Mouse (Mus musculus): ENCODE results near the gene Zfp109.
A peak's percentile ranks its signal among the peaks of the same experiment; 100 is the strongest.

Gene Zfp109

GRCm38 (mm10) chr7:24208282-24208886 lies 29.0 kb downstream of the Zfp109 start:
- no peak for DNase-seq (ENCODE audit: low spot score in 2 of 2)

- DNase-seq (ENCODE audit: low spot score in 2 of 2): peak; percentile 49 to 68
Measured at GRCm38 (mm10) chr7:24207488-24208261, 29.7 kb downstream of the Zfp109 start.

DNA sequence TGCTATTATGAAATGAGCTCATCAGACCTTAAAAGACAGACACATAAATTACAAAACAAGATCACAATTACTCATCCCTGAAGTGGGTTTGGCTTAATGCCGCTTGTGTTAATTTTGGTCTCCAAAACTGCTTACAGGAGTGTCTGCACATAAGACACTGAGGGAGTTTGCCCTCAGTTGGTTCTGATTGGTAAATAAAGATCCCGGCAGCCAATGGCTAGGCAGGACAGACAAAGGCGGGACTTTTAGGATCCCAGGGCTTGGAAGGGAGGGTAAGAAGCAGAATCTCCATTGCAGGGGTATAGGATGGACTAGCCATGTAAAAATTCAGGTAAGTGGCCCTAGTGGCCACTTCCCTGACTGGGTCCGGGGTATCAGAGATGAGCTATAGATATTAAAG lies 40.4 kb downstream of the Zfp109 start:
- DNase-seq (ENCODE audit: low spot score in 2 of 2): no peak

DNA sequence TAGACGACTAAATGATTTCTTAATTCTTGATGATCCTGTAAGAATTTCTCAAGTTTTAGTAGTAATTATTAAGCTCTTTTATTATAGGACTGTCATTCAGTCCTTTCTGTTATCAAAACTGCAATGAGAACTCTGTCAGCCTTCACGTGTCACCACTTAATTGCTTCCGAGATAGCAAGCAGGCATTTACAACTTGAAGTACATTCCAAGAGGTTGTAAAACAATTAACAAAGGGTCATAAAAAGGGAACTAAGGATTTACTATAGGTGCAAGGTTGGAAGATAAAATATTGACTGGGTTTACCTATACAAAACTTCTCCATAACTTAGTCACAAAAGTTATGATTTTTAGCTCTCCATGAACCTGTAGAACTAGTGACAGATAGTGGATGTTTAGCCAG lies 44.2 kb downstream of the Zfp109 start:
- no peak for DNase-seq (ENCODE audit: low spot score in 2 of 2)

- no peak for DNase-seq (ENCODE audit: low spot score in 2 of 2)
Measured at GRCm38 (mm10) chr7:24191361-24191760, 46.0 kb downstream of the Zfp109 start.

GRCm38 (mm10) chr7:24189571-24189944 lies 47.8 kb downstream of the Zfp109 start:
- DNase-seq (ENCODE audit: low spot score in 2 of 2): no peak

DNA sequence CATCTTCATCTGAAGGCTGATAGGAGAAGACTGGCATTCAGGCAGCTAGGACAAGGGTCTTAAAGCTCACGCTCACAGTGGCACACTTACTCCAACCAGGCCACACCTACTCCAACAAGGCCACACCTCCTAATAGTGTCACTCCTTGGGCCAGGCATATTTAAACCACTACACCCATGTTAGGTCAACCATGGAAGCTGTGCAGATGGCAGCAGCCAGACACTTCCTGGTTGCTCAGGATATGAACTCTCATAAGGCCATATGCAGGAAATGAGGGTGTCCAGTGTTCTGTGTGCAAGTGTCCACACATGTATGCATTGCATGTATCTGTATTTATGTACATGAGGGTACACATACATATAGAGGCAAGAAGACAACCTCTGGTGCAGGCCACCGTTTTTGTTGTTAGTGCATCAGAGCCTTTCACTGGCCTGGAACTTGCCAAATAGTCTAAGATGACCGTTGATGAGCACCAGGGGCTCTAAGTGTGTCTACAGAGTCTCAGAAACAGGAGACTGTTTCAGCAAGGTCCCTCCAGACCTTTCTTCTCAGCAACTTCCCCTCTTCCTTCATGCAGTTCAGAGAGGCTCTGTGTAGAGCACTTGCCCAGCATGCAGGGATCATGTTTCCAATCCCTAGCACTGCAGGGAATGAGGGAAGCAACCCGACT lies 48.3 kb downstream of the Zfp109 start:
- no peak for DNase-seq (ENCODE audit: low spot score in 2 of 2)

DNA sequence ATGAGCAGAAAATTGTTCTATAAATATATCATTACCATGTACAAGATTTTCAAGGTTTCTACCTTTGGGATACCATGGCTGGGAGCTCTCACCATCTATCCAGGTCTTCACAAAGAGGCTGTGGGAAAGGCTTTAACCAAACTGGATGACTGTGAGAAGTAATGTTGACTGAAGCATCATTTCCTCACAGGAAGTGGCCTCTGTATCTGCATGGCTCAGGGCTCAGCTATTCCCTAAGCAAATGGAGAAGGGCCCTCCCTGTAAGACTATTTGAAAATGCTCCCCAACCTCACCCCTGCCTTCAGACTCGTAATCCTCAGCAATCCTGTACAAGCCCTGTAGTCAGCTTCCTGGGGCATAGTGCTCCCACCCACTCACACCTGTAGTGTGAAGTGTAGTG lies 49.7 kb downstream of the Zfp109 start:
- DNase-seq (ENCODE audit: low spot score in 2 of 2): no peak
